Mouse (Mus musculus) midbrain, embryonic 13.5 days (tissue): Measurements from ENCODE around the gene Ccdc12. TPM values are rescaled to one million over a fixed set of nuclear protein-coding genes. Genes with fewer than 3 reads are reported as not detected.

ENCODE experiments used
- ATAC-seq: fragments of 200-750 bp; cut with Nextera tagmentation; 2 replicates; pipeline ENCODE4 v1.8.0; 2017; ENCODE audit warnings: mild to moderate bottlenecking, moderate TSS enrichment, moderate library complexity
- H3K27ac ChIP-seq: fragments of 300-500 bp; sonication (generic); 2 replicates; pipeline ENCODE4 v1.5.1; 2015; ENCODE audit warnings: inconsistent platforms, mild to moderate bottlenecking, moderate library complexity
- H3K27me3 ChIP-seq: fragments of 300-500 bp; sonication (generic); 2 replicates; pipeline ENCODE4 v1.6.1; 2015; ENCODE audit warnings: mild to moderate bottlenecking, inconsistent platforms
- H3K36me3 ChIP-seq: fragments of 300-500 bp; sonication (generic); 2 replicates; pipeline ENCODE4 v1.6.1; 2015; ENCODE audit warnings: mild to moderate bottlenecking, inconsistent platforms
- H3K4me1 ChIP-seq: fragments of 300-500 bp; sonication (generic); replicated peaks from 2 replicates; pipeline ENCODE4 v1.6.1; 2015; ENCODE audit warnings: inconsistent platforms
- H3K4me2 ChIP-seq: fragments of 300-500 bp; sonication (generic); replicated peaks from 2 replicates; pipeline ENCODE4 v1.6.1; 2015; ENCODE audit warnings: moderate library complexity, mild to moderate bottlenecking, inconsistent platforms
- H3K4me3 ChIP-seq: fragments of 300-500 bp; sonication (generic); replicated peaks from 2 replicates; pipeline ENCODE4 v1.5.1; 2015; ENCODE audit warnings: mild to moderate bottlenecking, inconsistent platforms
- H3K9ac ChIP-seq: fragments of 300-500 bp; sonication (generic); replicated peaks from 2 replicates; pipeline ENCODE4 v1.6.1; 2015; ENCODE audit warnings: mild to moderate bottlenecking, inconsistent platforms
- H3K9me3 ChIP-seq: fragments of 300-500 bp; sonication (generic); 2 replicates; pipeline ENCODE4 v1.6.1; 2016; ENCODE audit warnings: mild to moderate bottlenecking, inconsistent platforms
- WGBS: fragments of 180-500 bp; shearing (Covaris S2); methylation state at CpG from one replicate; pipeline ENCODE4 v1.1.7; 2015; 5-methylcytosine and 5-hydroxymethylcytosine counted together
- polyA plus RNA-seq: library from polyadenylated mRNA; unstranded; fragments of >200 nt; fragmentation: Nextera tagmentation; extraction: Ambion mirVana; gene quantifications from 2 replicates; pipeline ENCODE4 v1.2.1, GENCODE M21; 2015

The Ccdc12 gene
- polyA plus RNA-seq, 1 experiment from 2014 or later: 136 TPM

- H3K27ac ChIP-seq: no peak overlapping the region
- peaks cover 48% of the 10 kb centered on the region for H3K36me3 ChIP-seq
- H3K4me2 ChIP-seq: no peak overlapping the region
- H3K27me3 ChIP-seq: no peaks in the 10 kb centered on the region
- no peak overlapping the region for H3K4me3 ChIP-seq
- H3K9ac ChIP-seq: no peak overlapping the region
- H3K9me3 ChIP-seq: no peaks in the 10 kb centered on the region
- H3K4me1 ChIP-seq: no peaks in the 10 kb centered on the region
- ATAC-seq: no peak
- 89% methylated on average over 3 of the region's 3 CpGs for WGBS
Observed at GRCm38 (mm10) chr9:110697465-110697864, 41.2 kb downstream of the Ccdc12 start.

GRCm38 (mm10) chr9:110699574-110699973, 43.3 kb downstream of the Ccdc12 start:
- no peak for ATAC-seq
- H3K4me1 ChIP-seq: no peaks in the 10 kb centered on the region
- H3K27me3 ChIP-seq: no peaks in the 10 kb centered on the region
- H3K36me3 ChIP-seq: peaks cover 32% of the 10 kb centered on the region
- H3K4me2 ChIP-seq: no peak overlapping the region
- no peak overlapping the region for H3K4me3 ChIP-seq
- H3K9me3 ChIP-seq: no peaks in the 10 kb centered on the region
- no peak overlapping the region for H3K27ac ChIP-seq
- WGBS: 91% methylated on average over 3 of the region's 3 CpGs
- no peak overlapping the region for H3K9ac ChIP-seq

GRCm38 (mm10) chr9:110701114-110702032, 45.1 kb downstream of the Ccdc12 start:
- Histone ChIP-seq H3K27me3 (no peaks in the 10 kb centered on the region), H3K4me1 (no peaks in the 10 kb centered on the region), H3K4me2 (no peak overlapping the region), H3K9me3 (no peaks in the 10 kb centered on the region), H3K36me3 (peaks cover 20% of the 10 kb centered on the region), H3K4me3 (no peak overlapping the region), H3K9ac (no peak overlapping the region), H3K27ac (no peak overlapping the region)
- 68% methylated on average over 11 of the region's 12 CpGs for WGBS
- ATAC-seq: no peak

DNA sequence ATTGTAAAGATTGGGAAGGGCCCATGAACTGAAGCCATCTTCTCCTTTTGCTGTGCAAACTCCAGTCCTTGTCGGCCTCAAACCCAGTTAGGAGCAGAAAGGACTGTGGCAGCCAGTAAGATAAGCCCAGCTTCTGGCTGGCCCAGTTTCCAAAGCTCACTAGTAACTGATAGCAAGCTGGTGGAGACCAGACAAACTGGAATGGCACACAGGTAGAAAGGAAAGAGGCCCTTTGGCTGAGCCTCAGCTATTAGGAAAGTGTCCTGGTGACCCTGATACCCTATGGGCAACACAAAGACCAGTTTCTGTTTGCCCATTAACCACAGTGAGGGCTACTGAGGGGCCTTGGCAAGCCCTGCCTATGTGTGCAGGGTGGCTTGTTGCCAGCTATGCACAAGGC, 46.5 kb downstream of the Ccdc12 start:
- Histone ChIP-seq H3K4me1 (no peaks in the 10 kb centered on the region), H3K4me3 (no peak overlapping the region), H3K9ac (no peak overlapping the region), H3K36me3 (peaks cover 17% of the 10 kb centered on the region), H3K27me3 (no peaks in the 10 kb centered on the region), H3K4me2 (no peak overlapping the region), H3K27ac (no peak overlapping the region), H3K9me3 (no peaks in the 10 kb centered on the region)
- ATAC-seq: no peak
- 87% methylated on average over 1 of the region's 1 CpGs for WGBS

DNA sequence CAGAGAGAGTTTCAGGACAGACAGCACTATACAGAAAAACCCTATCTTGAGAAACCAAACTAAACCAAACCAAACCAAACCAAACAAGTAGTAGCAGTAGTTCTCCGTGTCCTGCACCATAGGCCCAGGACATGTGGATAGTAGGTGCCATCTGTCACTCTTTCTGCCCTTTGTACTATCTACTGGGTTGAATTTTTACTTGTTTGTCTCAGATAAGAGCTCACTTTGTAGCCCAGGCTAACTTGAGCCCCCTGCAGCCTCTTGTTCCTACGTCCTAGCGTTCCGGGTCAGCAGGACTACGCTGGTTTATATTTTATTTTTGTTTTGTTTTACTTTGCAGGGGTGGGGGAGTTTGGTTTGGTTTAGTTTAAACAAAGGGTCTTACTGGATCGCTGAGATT, 47.6 kb downstream of the Ccdc12 start:
- Histone ChIP-seq H3K27me3 (no peaks in the 10 kb centered on the region), H3K36me3 (peaks cover 23% of the 10 kb centered on the region), H3K4me3 (no peak overlapping the region), H3K9ac (no peak overlapping the region), H3K4me1 (no peaks in the 10 kb centered on the region), H3K27ac (no peak overlapping the region), H3K9me3 (no peaks in the 10 kb centered on the region), H3K4me2 (no peak overlapping the region)
- no peak for ATAC-seq
- WGBS: 93% methylated on average over 6 of the region's 6 CpGs

GRCm38 (mm10) chr9:110706784-110707183, 50.5 kb downstream of the Ccdc12 start:
- H3K4me2 ChIP-seq: no peak overlapping the region
- no peak for ATAC-seq
- H3K4me3 ChIP-seq: no peak overlapping the region
- H3K36me3 ChIP-seq: peaks cover 33% of the 10 kb centered on the region
- no peaks in the 10 kb centered on the region for H3K9me3 ChIP-seq
- H3K27me3 ChIP-seq: no peaks in the 10 kb centered on the region
- H3K4me1 ChIP-seq: no peaks in the 10 kb centered on the region
- H3K27ac ChIP-seq: no peak overlapping the region
- no peak overlapping the region for H3K9ac ChIP-seq
- 80% methylated on average over 5 of the region's 5 CpGs for WGBS

GRCm38 (mm10) chr9:110709640-110710258, 53.4 kb downstream of the Ccdc12 start:
- WGBS: 49% methylated on average over 5 of the region's 5 CpGs
- Histone ChIP-seq H3K27me3 (no peaks in the 10 kb centered on the region), H3K4me1 (no peaks in the 10 kb centered on the region), H3K36me3 (peaks cover 43% of the 10 kb centered on the region), H3K4me3 (no peak overlapping the region), H3K4me2 (no peak overlapping the region), H3K9ac (peak overlapping the region; percentile 10; the same call in 1 of the 2 replicates), H3K9me3 (no peaks in the 10 kb centered on the region), H3K27ac (no peak overlapping the region)
- peak; percentile 85 for ATAC-seq

DNA sequence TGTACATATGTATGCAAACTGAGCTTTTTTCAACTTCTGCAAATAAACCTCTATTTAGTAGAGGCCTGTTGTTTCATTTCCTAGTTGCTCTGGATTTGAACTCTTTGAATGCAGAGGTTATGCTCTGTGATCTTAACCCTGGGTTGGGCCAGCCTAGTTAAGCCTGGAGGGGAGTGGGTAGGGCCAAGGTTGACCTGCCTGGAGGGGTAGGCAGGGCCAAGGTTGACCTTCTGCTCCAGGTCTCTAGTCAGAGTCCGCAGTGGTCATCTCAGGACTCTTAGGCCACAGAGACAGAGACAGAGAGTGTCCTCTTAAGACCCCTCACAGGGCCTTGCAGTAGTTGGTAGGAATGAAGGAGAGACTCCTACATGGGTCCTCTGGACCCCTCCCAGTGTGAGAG, 55.2 kb downstream of the Ccdc12 start:
- H3K9me3 ChIP-seq: no peaks in the 10 kb centered on the region
- WGBS: 100% methylated on average over 1 of the region's 1 CpGs
- peaks cover 42% of the 10 kb centered on the region for H3K36me3 ChIP-seq
- H3K4me3 ChIP-seq: no peak overlapping the region
- no peaks in the 10 kb centered on the region for H3K27me3 ChIP-seq
- ATAC-seq: no peak
- H3K27ac ChIP-seq: no peak overlapping the region
- no peaks in the 10 kb centered on the region for H3K4me1 ChIP-seq
- H3K9ac ChIP-seq: no peak overlapping the region
- H3K4me2 ChIP-seq: no peak overlapping the region

DNA sequence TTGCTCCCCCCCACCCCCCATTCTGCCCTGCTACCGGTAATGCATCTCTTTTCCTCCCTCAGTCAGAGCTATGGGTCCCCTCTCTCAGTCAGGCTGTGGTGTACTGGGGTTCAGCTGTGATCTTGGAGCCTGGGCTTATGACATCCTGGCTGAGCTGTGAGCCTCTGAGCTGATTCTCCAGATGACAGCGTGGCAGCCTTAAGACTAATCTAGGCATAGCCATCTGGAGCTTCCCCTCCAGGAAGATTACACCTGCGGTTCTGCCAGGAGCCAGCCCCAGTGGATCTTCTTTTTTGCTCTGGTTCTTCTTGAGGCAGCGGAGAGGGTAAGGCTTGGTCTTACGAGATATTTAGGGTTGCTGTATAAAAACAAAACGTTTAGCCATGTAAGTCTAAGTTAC, 55.7 kb downstream of the Ccdc12 start:
- WGBS: 93% methylated on average over 6 of the region's 6 CpGs
- no peak overlapping the region for H3K4me3 ChIP-seq

DNA sequence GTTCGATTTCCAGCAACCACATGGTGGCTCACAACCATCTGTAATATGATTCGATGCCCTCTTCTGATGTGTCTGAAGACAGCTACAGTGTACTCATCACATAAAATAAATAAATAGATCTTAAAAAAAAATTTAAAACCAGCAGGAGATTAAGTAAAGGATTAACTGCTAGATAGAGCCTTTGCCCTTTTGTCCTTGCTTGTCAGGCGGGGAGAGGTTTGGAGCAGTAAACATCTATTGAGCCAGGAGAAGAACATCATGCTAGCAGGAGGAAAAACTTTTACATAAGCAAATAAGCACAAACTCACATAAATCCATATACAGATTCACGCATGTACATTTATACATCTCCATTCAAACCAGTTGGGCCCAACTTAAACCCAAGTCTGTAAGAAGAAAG, 56.2 kb downstream of the Ccdc12 start:
- Histone ChIP-seq H3K4me2 (no peak overlapping the region), H3K27ac (no peak overlapping the region), H3K4me1 (no peaks in the 10 kb centered on the region), H3K9ac (no peak overlapping the region), H3K27me3 (no peaks in the 10 kb centered on the region), H3K9me3 (no peaks in the 10 kb centered on the region), H3K36me3 (peaks cover 39% of the 10 kb centered on the region), H3K4me3 (no peak overlapping the region)
- 94% methylated on average over 4 of the region's 4 CpGs for WGBS
- no peak for ATAC-seq

More for the DNA sequence above, 55.7 kb downstream of the Ccdc12 start:
- Histone ChIP-seq H3K36me3 (peaks cover 40% of the 10 kb centered on the region), H3K4me1 (no peaks in the 10 kb centered on the region), H3K27me3 (no peaks in the 10 kb centered on the region), H3K27ac (no peak overlapping the region), H3K9me3 (no peaks in the 10 kb centered on the region), H3K9ac (no peak overlapping the region), H3K4me2 (no peak overlapping the region)
- no peak for ATAC-seq

DNA sequence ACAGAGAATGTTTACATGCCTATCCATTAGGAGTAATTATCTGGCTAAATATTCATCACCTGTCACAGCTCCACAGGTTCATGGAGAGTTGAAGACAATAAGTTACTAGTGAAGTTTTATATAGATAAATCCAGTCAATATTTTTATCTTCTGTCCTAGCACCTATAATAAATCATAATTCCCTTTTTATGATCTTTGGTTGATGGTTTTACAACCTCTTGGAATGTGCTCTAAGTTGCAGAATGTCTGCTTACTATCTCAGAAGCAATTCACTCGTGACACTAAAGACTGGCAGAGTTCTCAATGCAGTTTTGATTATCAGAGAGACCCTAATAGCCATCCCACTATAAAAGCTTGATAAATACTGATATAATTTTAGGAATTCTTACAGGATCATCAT, 57.1 kb downstream of the Ccdc12 start:
- no peaks in the 10 kb centered on the region for H3K4me1 ChIP-seq
- peaks cover 36% of the 10 kb centered on the region for H3K36me3 ChIP-seq
- no peak for ATAC-seq
- no peak overlapping the region for H3K27ac ChIP-seq
- no peak overlapping the region for H3K9ac ChIP-seq
- no peaks in the 10 kb centered on the region for H3K27me3 ChIP-seq
- H3K9me3 ChIP-seq: no peaks in the 10 kb centered on the region
- 86% methylated on average over 1 of the region's 1 CpGs for WGBS
- H3K4me3 ChIP-seq: no peak overlapping the region
- H3K4me2 ChIP-seq: no peak overlapping the region

DNA sequence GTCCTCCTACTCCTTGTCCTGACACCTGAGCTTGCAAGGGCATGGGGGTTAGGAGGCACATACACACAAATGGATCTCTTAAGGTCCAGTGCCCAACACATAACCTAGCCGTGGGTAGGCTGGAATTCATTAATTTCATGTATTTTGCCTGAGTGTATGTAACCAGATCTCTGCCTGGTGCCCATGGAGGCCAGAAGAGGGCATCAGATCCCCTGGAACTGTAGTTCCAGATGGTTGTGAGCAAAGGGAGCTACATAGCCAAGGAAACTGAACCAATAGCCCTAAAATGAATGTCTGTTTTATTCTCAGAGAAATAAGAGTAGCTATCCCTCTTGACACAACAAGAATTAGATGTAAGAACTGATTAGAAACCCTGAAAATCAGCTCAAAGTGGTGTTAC, 59.1 kb downstream of the Ccdc12 start:
- H3K4me3 ChIP-seq: no peak overlapping the region
- 64% methylated on average over 1 of the region's 1 CpGs for WGBS
- H3K27me3 ChIP-seq: no peaks in the 10 kb centered on the region
- no peak overlapping the region for H3K4me2 ChIP-seq
- ATAC-seq: no peak
- H3K9ac ChIP-seq: no peak overlapping the region
- peaks cover 33% of the 10 kb centered on the region for H3K36me3 ChIP-seq
- no peak overlapping the region for H3K27ac ChIP-seq
- H3K9me3 ChIP-seq: no peaks in the 10 kb centered on the region
- H3K4me1 ChIP-seq: no peaks in the 10 kb centered on the region
